ENCODE assay signal across 20 mouse cellular contexts in the genomic region with DNA sequence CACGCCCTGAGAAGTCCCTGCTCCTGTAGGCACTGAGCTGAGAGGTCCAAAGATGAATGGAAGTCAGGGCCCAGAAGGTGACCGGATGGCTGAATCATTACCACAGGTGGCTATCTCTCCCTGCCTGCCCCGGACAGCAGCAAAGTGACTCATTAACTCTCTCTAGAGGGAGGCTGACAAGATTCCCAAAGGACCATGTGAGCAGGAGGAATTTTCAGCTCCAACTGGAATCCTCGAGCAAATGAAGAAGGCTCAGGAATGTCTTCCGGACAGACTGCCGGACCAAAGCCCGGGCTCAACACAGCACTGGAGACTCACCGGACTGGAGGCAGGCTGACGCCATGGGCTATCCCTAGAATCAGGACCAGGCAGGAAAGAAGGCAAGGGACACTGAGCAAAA. TPM values are rescaled to one million over a fixed set of nuclear protein-coding genes. Genes with fewer than 3 reads are reported as not detected.
DNase-seq lines count a peak whose midpoint lies in the region; ATAC-seq and TF ChIP-seq lines count a peak whose summit lies in the region.
"Had no signal": no experiment of that assay in that cellular context is flagged by ENCODE, and none has a peak within 500 bp of the region (broad histone marks: within the 10 kb centered on the region; RNA-seq: fewer than 3 reads in every experiment).

No protein-coding gene starts in this region.

- 69% methylated on average over 9 of the region's 9 CpGs for WGBS in heart, postnatal 0 days
- WGBS in kidney, postnatal 0 days = 67% methylated on average over 9 of the region's 9 CpGs

- H3K9ac ChIP-seq in heart, postnatal 0 days (replicated peaks; ENCODE audit: low read depth, low read length) = no peak overlapping the region
- H3K9ac ChIP-seq in kidney, postnatal 0 days (ENCODE audit: low read depth, low read length) = no peak overlapping the region
- H3K9ac ChIP-seq: heart, embryonic 13.5 days; limb, embryonic 13.5 days; lung, embryonic 14.5 days; neural tube, embryonic 13.5 days had no signal

- H3K9me3 ChIP-seq in heart, postnatal 0 days (replicated peaks; ENCODE audit: control insufficient read depth, low read length) = no peaks in the 10 kb centered on the region
- no peaks in the 10 kb centered on the region for H3K9me3 ChIP-seq in kidney, postnatal 0 days (replicated peaks; ENCODE audit: low read length)
- H3K9me3 ChIP-seq: heart, embryonic 13.5 days; limb, embryonic 13.5 days; midbrain, embryonic 10.5 days; neural tube, embryonic 13.5 days had no signal

- no peak for TF ChIP-seq EP300 in heart, postnatal 0 days (IDR thresholded peaks at IDR 0.05; ENCODE audit: low read depth)

- no peak for ATAC-seq in heart, postnatal 0 days (ENCODE audit: insufficient read depth, low read depth)
- peak; percentile 22; the same call in 1 of the 2 replicates for ATAC-seq in kidney, postnatal 0 days (replicated peaks; ENCODE audit: low FRiP score, low read depth)
- ATAC-seq: forebrain, embryonic 14.5 days had no signal

- 0 out of 2 replicates have a peak overlapping the region, but pooled peaks have one; percentile 46 for H3K27ac ChIP-seq in heart, postnatal 0 days (ENCODE audit: low read depth)
- H3K27ac ChIP-seq in kidney, postnatal 0 days = no peak overlapping the region; the same call in 1 of the 2 replicates
- H3K27ac ChIP-seq: heart, embryonic 13.5 days; limb, embryonic 13.5 days; midbrain, embryonic 10.5 days; neural tube, embryonic 13.5 days had no signal

- no peak overlapping the region for H3K4me3 ChIP-seq in heart, postnatal 0 days (ENCODE audit: low read depth, low read length)
- H3K4me3 ChIP-seq in kidney, postnatal 0 days (replicated peaks; ENCODE audit: low read depth, low read length) = no peak overlapping the region
- H3K4me3 ChIP-seq: heart, embryonic 13.5 days; limb, embryonic 13.5 days; midbrain, embryonic 10.5 days; neural tube, embryonic 13.5 days had no signal

- peaks cover 15% of the 10 kb centered on the region for H3K4me1 ChIP-seq in heart, postnatal 0 days (ENCODE audit: control insufficient read depth, insufficient read depth)
- peaks cover 36% of the 10 kb centered on the region for H3K4me1 ChIP-seq in kidney, postnatal 0 days (replicated peaks; ENCODE audit: insufficient read depth, low read length)

- intact Hi-C loops in heart, postnatal 10 days (cut with DNase I) = no loop called here

- H3K4me2 ChIP-seq in heart, postnatal 0 days (ENCODE audit: low read depth, low read length) = no peak overlapping the region
- H3K4me2 ChIP-seq in kidney, postnatal 0 days (ENCODE audit: low read length) = no peak overlapping the region
- H3K4me2 ChIP-seq: heart, embryonic 13.5 days; limb, embryonic 13.5 days; lung, embryonic 14.5 days; neural tube, embryonic 13.5 days had no signal

- H3K36me3 ChIP-seq in heart, postnatal 0 days (replicated peaks; ENCODE audit: control insufficient read depth, insufficient read depth, low read length) = peaks cover 22% of the 10 kb centered on the region
- H3K36me3 ChIP-seq in kidney, postnatal 0 days (ENCODE audit: insufficient read depth, low read length) = peaks cover 19% of the 10 kb centered on the region; the same call in 1 of the 2 replicates

- no peaks in the 10 kb centered on the region for H3K27me3 ChIP-seq in heart, postnatal 0 days (ENCODE audit: control insufficient read depth, insufficient read depth, low read length)
- no peaks in the 10 kb centered on the region for H3K27me3 ChIP-seq in kidney, postnatal 0 days (ENCODE audit: insufficient read depth, low read length)
- H3K27me3 ChIP-seq: heart, embryonic 13.5 days; limb, embryonic 13.5 days; neural tube, embryonic 13.5 days had no signal

- DNase-seq in heart, postnatal 0 days (ENCODE audit: low spot score) = no peak
- no peak for DNase-seq in heart, postnatal 10 days
- DNase-seq in 3134 (ENCODE audit: extremely low read depth, insufficient read length, low spot score) (peak; percentile 78), R1 (ENCODE audit: low read depth, low spot score) (peak; percentile 33)
- no peak for DNase-seq in kidney, postnatal 0 days (ENCODE audit: low spot score)
- DNase-seq in urinary bladder, postnatal 14 days (ENCODE audit: low spot score) = no peak
- DNase-seq in adrenal gland, adult 2 months = no peak
- DNase-seq in ovary, postnatal 10 days (ENCODE audit: low spot score) = no peak
- DNase-seq: adrenal gland, adult 8-10 months; cerebellum, adult 11 months; cerebellum, postnatal 25 days; lung, embryonic 14.5 days; right cerebral cortex, postnatal 4 days had no signal

- TF ChIP-seq CTCF in heart, postnatal 0 days (IDR thresholded peaks at IDR 0.05; ENCODE audit: low read depth) = no peak
- no peak for TF ChIP-seq CTCF in kidney, postnatal 0 days (IDR thresholded peaks at IDR 0.05; ENCODE audit: low read depth)

RNA-seq across cellular contexts. Expression of gene Tpcn1, which starts 6.5 kb away (rescaled TPM):
- 15.8 and 27.6 TPM in 2 replicates for total RNA-seq in heart, postnatal 0 days (2014; rRNA removed; ENCODE audit: low replicate concordance)
- polyA plus RNA-seq in heart, postnatal 0 days (2015; fragmentation: Nextera tagmentation; extraction: Ambion mirVana) = 11.5 and 11.7 TPM in 2 replicates
- total RNA-seq in heart, postnatal 10 days (2021) = 10 to 100 TPM; 33.0 to 38.7 TPM
- 34.6 and 35.4 TPM in 2 replicates for polyA plus RNA-seq in kidney, postnatal 0 days (2015; fragmentation: Nextera tagmentation; extraction: Ambion mirVana)
- 10 to 100 TPM; 38.1 to 51.3 TPM for total RNA-seq in adrenal gland, adult 2 months (2021)
- 48.9 and 59.8 TPM in 2 replicates for polyA plus RNA-seq in adrenal gland, adult 2 months (2012; rRNA removed)

RNA-seq across cellular contexts. Expression of gene Iqcd, which starts 6.8 kb away (rescaled TPM):
- not detected in 2 replicates for total RNA-seq in heart, postnatal 0 days (2014; rRNA removed; ENCODE audit: low replicate concordance)
- 0.14 and 0.18 TPM in 2 replicates for polyA plus RNA-seq in heart, postnatal 0 days (2015; fragmentation: Nextera tagmentation; extraction: Ambion mirVana)
- total RNA-seq in heart, postnatal 10 days (2021) = under 1 TPM in 1 of 2 experiments, not detected in 1; 0.17 TPM
- polyA plus RNA-seq in kidney, postnatal 0 days (2015; fragmentation: Nextera tagmentation; extraction: Ambion mirVana) = 1.1 and 1.4 TPM in 2 replicates
- total RNA-seq in adrenal gland, adult 2 months (2021) = under 1 TPM; 0.29 to 0.55 TPM
- 0.29 and 0.49 TPM in 2 replicates for polyA plus RNA-seq in adrenal gland, adult 2 months (2012; rRNA removed)

RNA-seq across cellular contexts. Expression of gene Rita1, which starts 30.4 kb away (rescaled TPM):
- total RNA-seq in heart, postnatal 0 days (2014; rRNA removed; ENCODE audit: low replicate concordance) = 20.2 and 24.5 TPM in 2 replicates
- polyA plus RNA-seq in heart, postnatal 0 days (2015; fragmentation: Nextera tagmentation; extraction: Ambion mirVana) = 15.7 and 16.3 TPM in 2 replicates
- 10 to 100 TPM; 12.7 to 13.1 TPM for total RNA-seq in heart, postnatal 10 days (2021)
- polyA plus RNA-seq in kidney, postnatal 0 days (2015; fragmentation: Nextera tagmentation; extraction: Ambion mirVana) = 14.3 and 16.3 TPM in 2 replicates
- 10 to 100 TPM; 11.6 to 22.7 TPM for total RNA-seq in adrenal gland, adult 2 months (2021)
- 32.5 and 33.5 TPM in 2 replicates for polyA plus RNA-seq in adrenal gland, adult 2 months (2012; rRNA removed)

RNA-seq across cellular contexts. Expression of gene Ddx54, which starts 30.5 kb away (rescaled TPM):
- 23.0 and 24.1 TPM in 2 replicates for total RNA-seq in heart, postnatal 0 days (2014; rRNA removed; ENCODE audit: low replicate concordance)
- 17.1 and 18.2 TPM in 2 replicates for polyA plus RNA-seq in heart, postnatal 0 days (2015; fragmentation: Nextera tagmentation; extraction: Ambion mirVana)
- total RNA-seq in heart, postnatal 10 days (2021) = 10 to 100 TPM; 27.1 to 28.3 TPM
- 34.8 and 38.6 TPM in 2 replicates for polyA plus RNA-seq in kidney, postnatal 0 days (2015; fragmentation: Nextera tagmentation; extraction: Ambion mirVana)
- 10 to 100 TPM; 46.8 to 49.5 TPM for total RNA-seq in adrenal gland, adult 2 months (2021)
- polyA plus RNA-seq in adrenal gland, adult 2 months (2012; rRNA removed) = 42.7 and 49.6 TPM in 2 replicates

RNA-seq across cellular contexts. Expression of gene Cfap73, which starts 52.0 kb away (rescaled TPM):
- total RNA-seq in heart, postnatal 0 days (2014; rRNA removed; ENCODE audit: low replicate concordance) = not detected in 2 replicates
- not detected in 2 replicates for polyA plus RNA-seq in heart, postnatal 0 days (2015; fragmentation: Nextera tagmentation; extraction: Ambion mirVana)
- not detected for total RNA-seq in heart, postnatal 10 days (2021)
- not detected in 2 replicates for polyA plus RNA-seq in kidney, postnatal 0 days (2015; fragmentation: Nextera tagmentation; extraction: Ambion mirVana)
- total RNA-seq in adrenal gland, adult 2 months (2021) = 1 to 10 TPM in 1 of 2 experiments, not detected in 1; 1.6 TPM
- not detected in 2 replicates for polyA plus RNA-seq in adrenal gland, adult 2 months (2012; rRNA removed)
- total RNA-seq: gastrocnemius, postnatal 4 days; monocyte, adult 5-6 weeks had no signal
- polyA plus RNA-seq: heart, embryonic 13.5 days; limb, embryonic 13.5 days; lung, embryonic 14.5 days; midbrain, embryonic 10.5 days; neural tube, embryonic 13.5 days had no signal

Comparison
In these comparisons a context has a peak if more than half of its experiments do, and no peak if none do; other contexts are left out.
1. DNase-seq: peak in 3134 (single experiment) and R1 (single experiment); none in heart, postnatal 0 days (single experiment), heart, postnatal 10 days (0 of 2), kidney, postnatal 0 days (single experiment), urinary bladder, postnatal 14 days (single experiment), adrenal gland, adult 2 months (single experiment) and ovary, postnatal 10 days (single experiment).